Mouse (Mus musculus): ENCODE results near the gene Fam71d. TPM values are rescaled to one million over a fixed set of nuclear protein-coding genes. Genes with fewer than 3 reads are reported as not detected.

Gene Fam71d
- not detected in 2 replicates for total RNA-seq (2017)

DNA sequence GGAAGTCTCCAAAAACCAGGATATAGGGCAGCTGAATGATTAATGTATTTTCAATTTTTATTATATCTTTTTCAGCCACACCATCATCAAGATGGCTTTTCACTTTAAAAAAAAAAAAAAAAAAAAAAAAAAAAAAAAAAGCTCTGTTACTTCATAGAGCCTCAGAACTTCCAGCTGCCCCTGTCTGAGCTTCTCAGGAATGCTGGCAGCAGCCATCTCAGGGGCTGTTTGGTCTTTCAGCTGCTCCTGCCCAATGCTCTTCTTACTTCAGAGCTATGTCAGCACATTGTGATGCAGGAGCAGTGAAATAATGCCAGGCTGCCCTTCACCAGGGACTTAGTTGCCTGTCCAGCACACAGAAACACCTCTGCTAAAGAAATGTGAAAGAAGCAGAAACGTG, at the start of gene Fam71d:
Fam71d (plus strand) TSS at position 211 of the 400 bp plus-strand sequence.
- ATAC-seq (replicated peaks in 1 of 2; ENCODE audit: insufficient read depth in 1 of 2, low FRiP score in 2 of 2, low TSS enrichment in 1 of 2, low read depth in 1 of 2, poor library complexity in 2 of 2, severe bottlenecking in 2 of 2): no peak

DNA sequence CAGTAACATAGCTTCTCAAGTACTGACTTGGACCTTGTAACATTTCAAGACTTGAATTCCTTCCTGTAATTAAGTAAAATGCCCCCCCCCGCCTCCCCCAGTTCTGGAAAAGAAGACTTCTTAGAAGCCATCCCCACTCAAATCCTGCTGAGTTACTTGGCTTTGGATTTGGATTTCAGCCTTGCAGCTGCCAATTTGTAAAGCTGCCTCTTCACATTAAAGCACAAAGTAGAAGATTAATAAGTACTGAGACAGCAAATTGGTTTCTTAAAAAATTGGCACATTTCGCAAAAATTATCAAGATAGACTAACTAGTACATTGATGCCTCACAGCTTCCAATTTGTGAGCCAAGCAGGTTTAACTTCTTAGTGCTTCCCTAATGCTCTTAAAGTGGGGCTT, 47.6 kb upstream of the Fam71d start:
- ATAC-seq (replicated peaks in 1 of 2; ENCODE audit: insufficient read depth in 1 of 2, low FRiP score in 2 of 2, low TSS enrichment in 1 of 2, low read depth in 1 of 2, poor library complexity in 2 of 2, severe bottlenecking in 2 of 2): no peak

DNA sequence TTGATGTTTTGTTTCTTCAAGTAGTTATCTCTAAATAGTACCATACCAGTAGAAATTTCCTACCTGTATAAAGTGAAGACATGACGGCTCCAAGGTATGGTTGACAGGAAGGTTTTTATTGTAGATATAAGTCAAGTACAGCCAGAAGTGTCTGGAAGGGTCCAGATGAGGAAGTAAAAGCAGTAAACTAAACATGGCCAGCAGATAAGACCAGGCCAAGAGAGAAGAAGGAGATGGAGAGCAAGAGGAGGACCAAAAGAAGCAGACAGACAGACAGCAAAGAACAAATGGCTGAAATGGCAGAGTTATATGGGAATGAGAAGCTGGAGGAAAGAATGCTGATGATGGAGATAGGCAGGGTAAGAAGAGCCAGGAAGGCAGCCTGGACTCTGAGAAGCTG, 46.1 kb upstream of the Fam71d start:
- ATAC-seq (replicated peaks in 1 of 2; ENCODE audit: insufficient read depth in 1 of 2, low FRiP score in 2 of 2, low TSS enrichment in 1 of 2, low read depth in 1 of 2, poor library complexity in 2 of 2, severe bottlenecking in 2 of 2): no peak

DNA sequence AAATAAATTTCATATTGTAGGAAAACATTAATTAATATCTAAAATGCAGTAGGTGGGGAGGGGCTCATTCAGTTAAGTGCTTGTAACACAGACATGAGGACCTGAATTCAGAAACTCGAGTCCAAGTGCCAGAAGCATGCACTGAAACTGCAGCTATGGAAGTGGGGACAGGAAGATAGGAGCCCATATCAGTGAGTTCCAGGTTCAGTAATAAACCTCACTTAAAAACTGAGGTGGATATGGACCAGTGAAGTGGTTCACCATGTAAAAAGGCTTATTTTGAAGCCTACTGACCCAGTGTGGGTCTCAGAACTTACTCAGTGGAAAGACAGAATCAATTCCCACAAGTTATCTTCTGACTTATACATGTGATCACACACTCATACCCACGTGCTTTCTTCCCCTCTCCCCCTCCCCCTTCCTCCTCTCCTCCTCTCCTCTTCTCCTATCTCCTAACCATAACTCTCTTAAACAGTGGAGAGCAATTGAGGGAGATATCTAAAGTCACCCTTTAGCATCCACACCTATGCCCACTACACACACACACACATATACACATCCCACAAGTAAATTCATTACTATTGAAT, 31.5 kb upstream of the Fam71d start:
- ATAC-seq (replicated peaks in 1 of 2; ENCODE audit: insufficient read depth in 1 of 2, low FRiP score in 2 of 2, low TSS enrichment in 1 of 2, low read depth in 1 of 2, poor library complexity in 2 of 2, severe bottlenecking in 2 of 2): no peak

DNA sequence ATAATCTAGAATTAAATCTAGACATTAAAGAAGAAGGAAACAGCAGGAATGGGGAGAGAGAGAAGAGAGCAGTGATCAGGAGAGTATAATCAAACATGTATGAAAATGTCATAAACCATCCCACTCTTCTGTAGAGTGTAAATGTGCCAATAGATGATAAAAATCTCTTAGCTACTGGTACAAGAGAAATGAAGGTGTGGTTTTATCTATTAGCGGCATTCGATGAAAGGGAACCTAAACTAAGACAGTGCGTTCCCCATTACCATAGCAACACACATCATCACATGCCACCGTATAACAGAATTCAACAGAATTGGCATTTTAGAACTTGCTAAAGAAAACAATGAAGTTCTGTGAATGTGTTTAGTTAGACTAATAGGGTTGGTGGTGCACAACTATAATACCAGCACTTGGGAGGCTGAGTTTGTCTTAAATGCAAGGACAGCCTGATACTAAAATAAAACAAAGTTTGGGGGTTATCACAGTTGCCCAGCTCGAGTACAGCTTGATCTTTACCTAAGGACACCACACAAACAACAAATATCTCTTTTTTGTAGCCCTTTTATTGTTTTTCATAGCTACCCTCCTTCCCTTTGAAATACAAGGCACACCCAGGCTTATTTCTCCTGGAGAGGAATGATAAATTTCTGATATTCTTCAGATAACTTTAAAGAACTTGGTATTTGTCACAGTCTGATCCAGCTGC, 13.1 kb upstream of the Fam71d start:
- ATAC-seq (replicated peaks in 1 of 2; ENCODE audit: insufficient read depth in 1 of 2, low FRiP score in 2 of 2, low TSS enrichment in 1 of 2, low read depth in 1 of 2, poor library complexity in 2 of 2, severe bottlenecking in 2 of 2): no peak

DNA sequence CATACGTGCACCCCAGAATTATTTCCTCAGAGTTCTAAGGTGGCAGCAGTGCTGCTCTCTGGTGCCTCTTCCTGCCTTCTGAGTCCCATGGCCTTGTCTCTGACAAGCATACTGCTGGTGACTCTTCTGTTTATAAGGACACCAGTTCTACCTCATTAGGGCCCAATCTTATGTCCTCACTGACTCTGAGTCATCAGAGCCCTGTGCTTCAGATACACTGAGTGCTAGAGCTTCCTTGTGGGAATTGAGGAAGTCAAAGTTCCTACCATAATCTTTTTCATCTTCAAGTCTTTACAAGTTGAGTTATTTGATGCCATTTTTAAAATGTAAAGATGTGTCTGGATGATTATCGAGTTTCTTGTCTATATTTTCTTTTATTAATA, 12.5 kb upstream of the Fam71d start:
- no peak for ATAC-seq (replicated peaks in 1 of 2; ENCODE audit: insufficient read depth in 1 of 2, low FRiP score in 2 of 2, low TSS enrichment in 1 of 2, low read depth in 1 of 2, poor library complexity in 2 of 2, severe bottlenecking in 2 of 2)

DNA sequence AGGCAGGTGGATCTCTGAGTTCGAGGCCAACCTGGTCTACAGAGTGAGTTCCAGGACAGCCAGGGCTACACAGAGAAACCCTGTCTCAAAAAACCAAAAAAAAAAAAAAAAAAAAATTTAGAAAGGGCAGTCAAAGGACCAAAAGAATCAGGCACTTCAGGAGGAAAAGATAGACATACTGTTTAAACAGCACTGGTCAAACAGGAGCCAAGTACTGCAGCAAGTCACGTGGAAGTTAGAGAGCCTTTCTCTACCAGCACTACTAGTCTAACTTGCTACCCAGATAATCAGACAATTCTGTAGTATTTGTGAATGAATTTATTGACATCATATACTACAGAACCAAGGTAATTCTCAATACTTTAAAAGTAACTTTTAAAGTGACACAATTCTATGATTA, 10.3 kb upstream of the Fam71d start:
- ATAC-seq (replicated peaks in 1 of 2; ENCODE audit: insufficient read depth in 1 of 2, low FRiP score in 2 of 2, low TSS enrichment in 1 of 2, low read depth in 1 of 2, poor library complexity in 2 of 2, severe bottlenecking in 2 of 2): no peak

DNA sequence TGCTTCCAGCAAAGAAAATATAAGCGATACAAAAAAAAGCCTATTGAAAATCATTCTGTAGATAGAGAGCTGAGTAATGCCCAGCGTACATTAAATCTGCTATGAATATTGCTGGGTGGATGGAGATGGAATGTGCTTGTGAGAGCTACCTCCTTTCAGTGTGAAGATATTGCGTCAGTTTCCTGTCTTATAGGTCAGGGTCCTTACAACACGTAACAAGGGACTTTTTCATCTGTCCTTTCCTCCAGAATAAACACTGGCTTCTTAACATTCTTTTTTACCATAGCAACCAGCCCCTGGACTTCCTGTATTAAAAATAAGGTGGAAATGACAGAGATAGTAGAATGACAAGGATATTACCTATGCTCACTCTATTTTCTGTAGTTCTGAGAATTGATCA, 9.1 kb upstream of the Fam71d start:
- ATAC-seq (replicated peaks in 1 of 2; ENCODE audit: insufficient read depth in 1 of 2, low FRiP score in 2 of 2, low TSS enrichment in 1 of 2, low read depth in 1 of 2, poor library complexity in 2 of 2, severe bottlenecking in 2 of 2): no peak

DNA sequence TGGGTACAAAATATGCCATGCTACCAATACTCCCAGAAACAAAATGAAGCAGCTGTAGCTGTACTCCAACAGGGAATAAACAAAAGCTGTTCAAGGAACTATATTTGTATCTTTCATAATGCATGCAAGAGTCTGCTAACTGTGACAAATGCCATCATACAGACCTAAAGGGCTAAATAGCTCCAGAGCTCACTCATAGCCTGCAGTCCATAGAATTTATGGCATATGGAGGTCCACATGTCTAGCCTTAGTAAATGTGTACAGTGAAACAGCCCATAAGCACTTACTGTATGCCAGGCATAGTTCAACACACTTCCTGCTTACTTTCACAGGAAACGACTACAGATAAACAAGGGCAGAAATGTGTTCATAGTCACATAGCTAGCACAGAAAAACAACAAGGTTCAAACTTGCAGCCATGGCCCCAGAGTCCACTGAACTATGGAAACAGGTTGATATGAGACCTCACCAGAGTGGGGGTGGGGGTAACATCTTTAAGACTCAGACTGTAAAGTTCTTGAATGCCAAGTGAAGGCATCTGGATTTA, 5.6 kb upstream of the Fam71d start:
- ATAC-seq (replicated peaks in 1 of 2; ENCODE audit: insufficient read depth in 1 of 2, low FRiP score in 2 of 2, low TSS enrichment in 1 of 2, low read depth in 1 of 2, poor library complexity in 2 of 2, severe bottlenecking in 2 of 2): no peak

DNA sequence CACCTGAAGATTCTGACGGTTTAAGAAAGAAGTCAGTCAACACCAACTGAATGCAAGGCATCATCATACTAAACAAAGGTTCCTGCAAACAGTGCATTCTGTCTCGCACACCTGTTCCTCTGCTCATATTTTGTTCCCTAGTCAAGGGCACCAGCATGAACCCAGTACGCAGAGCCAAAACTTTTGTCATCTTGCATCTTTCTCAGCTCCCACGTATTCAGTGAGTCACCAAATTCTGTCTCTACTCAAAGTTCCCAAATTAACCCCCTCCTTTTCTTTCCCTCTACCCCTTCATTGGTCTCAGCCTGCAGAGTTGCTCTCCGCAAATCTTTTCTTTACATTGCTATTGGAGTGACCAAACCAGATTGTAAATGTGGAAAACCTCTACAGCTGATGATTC, 2.5 kb upstream of the Fam71d start:
- ATAC-seq (replicated peaks in 1 of 2; ENCODE audit: insufficient read depth in 1 of 2, low FRiP score in 2 of 2, low TSS enrichment in 1 of 2, low read depth in 1 of 2, poor library complexity in 2 of 2, severe bottlenecking in 2 of 2): no peak

DNA sequence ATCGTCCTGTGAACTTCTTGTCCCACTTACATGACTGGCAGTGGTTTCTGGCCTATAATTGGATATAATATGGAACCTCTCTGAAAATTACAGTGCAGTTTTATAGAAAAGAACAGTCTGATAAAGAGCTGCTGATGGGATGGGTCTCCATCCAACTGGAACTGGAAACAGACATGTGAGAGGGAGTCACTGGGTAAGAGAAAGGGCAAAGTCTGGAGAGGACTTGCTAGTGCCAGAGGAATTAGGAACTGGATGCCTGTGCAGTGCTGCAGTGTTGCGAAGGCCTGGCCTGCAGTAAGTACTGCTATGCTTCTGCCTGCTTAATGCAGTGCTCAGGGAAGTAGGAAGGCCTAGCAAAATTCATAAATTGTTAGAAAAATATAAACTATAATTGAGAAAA, 1.9 kb downstream of the Fam71d start:
- ATAC-seq (replicated peaks in 1 of 2; ENCODE audit: insufficient read depth in 1 of 2, low FRiP score in 2 of 2, low TSS enrichment in 1 of 2, low read depth in 1 of 2, poor library complexity in 2 of 2, severe bottlenecking in 2 of 2): no peak

DNA sequence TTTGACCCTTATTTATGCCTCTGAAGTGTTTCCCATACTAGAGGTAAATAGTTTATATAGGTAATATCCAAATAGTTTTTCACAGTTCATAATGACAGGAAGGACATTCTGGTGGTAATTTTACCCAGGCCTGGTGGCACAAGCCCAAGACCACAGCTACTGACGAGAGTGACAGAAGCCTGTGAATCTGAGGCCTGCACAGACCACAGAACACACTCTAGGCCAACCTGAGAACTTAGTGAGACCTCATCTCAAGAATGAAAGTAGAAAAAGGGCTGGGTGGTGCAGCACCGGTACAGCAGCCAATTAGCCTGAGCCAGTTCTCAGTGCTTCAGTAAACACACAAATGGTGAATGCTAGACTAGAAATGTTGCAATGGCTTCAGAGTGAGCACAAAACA, 26.4 kb downstream of the Fam71d start:
- ATAC-seq (replicated peaks in 1 of 2; ENCODE audit: insufficient read depth in 1 of 2, low FRiP score in 2 of 2, low TSS enrichment in 1 of 2, low read depth in 1 of 2, poor library complexity in 2 of 2, severe bottlenecking in 2 of 2): peak in 1 of 2 experiments; percentile 51; a peak in 1 of 4 replicates

DNA sequence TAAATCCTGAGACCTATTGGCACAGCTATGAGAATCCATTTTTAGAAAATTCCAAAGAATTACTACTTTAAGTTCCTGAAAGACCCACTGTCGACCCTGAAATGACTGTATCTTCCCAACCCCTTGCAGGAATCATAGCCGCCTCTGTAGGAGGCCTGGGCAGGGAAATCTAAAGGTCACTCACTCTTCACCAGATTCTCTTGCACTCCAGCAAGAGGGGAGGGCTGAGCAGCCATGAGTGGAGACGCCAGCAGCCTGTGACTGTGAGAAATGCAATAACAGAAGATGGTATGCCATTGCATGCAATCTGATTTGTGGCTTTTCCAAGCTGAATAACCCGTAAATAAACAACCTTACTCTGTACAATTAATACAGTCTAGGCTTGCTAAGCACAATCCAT, 36.4 kb downstream of the Fam71d start:
- ATAC-seq (replicated peaks in 1 of 2; ENCODE audit: insufficient read depth in 1 of 2, low FRiP score in 2 of 2, low TSS enrichment in 1 of 2, low read depth in 1 of 2, poor library complexity in 2 of 2, severe bottlenecking in 2 of 2): no peak

DNA sequence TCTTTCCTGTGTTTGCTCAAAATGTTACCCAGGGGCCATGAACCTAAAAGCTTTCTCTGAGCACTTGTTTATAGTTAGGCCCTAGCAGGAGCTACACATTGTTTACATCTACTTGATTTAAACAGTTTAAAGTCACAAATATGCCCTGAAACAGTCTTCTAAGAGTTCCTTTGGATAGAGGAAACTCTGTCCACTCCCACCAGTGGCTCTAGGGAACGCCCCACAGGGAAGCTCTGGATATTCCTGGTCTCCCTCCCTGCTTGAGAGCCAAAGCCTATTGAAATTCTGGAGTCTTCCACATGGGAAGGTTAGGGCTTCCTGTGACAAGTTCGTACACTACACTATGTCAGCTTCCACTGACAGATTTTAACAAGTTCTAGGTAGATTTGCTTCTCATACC, 48.3 kb downstream of the Fam71d start:
- ATAC-seq (replicated peaks in 1 of 2; ENCODE audit: insufficient read depth in 1 of 2, low FRiP score in 2 of 2, low TSS enrichment in 1 of 2, low read depth in 1 of 2, poor library complexity in 2 of 2, severe bottlenecking in 2 of 2): no peak

DNA sequence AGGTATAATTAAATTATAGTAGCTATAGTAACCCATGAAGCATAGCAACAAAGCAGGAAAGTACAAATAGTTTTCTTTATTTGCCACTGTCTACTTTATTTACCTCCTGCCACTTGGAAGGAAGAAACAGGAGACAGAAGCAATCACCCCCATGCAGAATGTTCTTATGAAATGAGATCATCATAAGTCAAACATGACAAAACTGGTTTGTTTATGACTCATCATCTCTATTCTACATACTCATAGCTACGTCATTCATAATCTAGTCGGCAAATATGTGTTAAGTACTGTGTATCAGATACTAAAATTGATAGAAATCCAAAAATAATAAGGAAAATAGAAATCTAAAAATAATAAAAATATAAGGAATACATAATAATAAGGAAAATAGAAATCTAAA, 49.0 kb downstream of the Fam71d start:
- no peak for ATAC-seq (replicated peaks in 1 of 2; ENCODE audit: insufficient read depth in 1 of 2, low FRiP score in 2 of 2, low TSS enrichment in 1 of 2, low read depth in 1 of 2, poor library complexity in 2 of 2, severe bottlenecking in 2 of 2)

DNA sequence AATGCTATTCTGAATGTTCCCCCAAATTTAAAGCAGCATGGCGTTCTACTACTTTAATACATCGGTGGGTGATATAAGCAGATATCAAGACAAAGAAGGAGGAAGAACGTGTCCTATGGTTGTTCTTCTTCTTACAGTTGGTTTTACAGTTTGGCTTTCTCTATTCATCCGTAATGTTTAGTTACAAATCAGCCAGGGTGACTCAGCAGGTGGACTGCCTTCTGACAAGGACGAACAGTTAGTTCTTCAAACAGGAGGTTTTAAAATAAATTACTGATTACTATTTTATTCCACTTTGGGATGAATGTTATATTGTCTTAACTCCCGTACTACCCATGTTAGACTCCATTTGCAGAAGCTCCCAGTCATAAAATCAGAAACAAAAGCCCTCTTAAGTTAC, 54.9 kb downstream of the Fam71d start:
- ATAC-seq (replicated peaks in 1 of 2; ENCODE audit: insufficient read depth in 1 of 2, low FRiP score in 2 of 2, low TSS enrichment in 1 of 2, low read depth in 1 of 2, poor library complexity in 2 of 2, severe bottlenecking in 2 of 2): no peak

DNA sequence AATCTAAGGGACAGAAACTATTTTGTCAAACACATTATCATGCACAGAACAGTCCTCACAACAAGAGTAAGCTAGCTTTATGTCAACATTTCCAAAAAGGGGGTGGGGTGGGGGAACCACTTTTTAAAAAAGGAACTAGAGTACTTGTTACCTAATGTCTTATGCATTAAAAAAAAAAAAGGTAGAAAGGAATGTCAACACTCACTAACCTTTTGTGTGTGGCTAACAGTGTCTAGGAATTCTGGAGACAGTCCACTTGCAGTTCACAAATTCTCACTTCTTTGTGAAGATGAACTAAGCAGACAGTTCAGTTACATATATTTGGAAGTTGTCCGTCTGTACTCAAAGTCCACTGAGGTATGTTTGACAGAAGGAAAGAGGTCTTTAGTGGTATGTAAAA, 56.1 kb downstream of the Fam71d start:
- no peak; a peak in 1 of 4 replicates for ATAC-seq (replicated peaks in 1 of 2; ENCODE audit: insufficient read depth in 1 of 2, low FRiP score in 2 of 2, low TSS enrichment in 1 of 2, low read depth in 1 of 2, poor library complexity in 2 of 2, severe bottlenecking in 2 of 2)

DNA sequence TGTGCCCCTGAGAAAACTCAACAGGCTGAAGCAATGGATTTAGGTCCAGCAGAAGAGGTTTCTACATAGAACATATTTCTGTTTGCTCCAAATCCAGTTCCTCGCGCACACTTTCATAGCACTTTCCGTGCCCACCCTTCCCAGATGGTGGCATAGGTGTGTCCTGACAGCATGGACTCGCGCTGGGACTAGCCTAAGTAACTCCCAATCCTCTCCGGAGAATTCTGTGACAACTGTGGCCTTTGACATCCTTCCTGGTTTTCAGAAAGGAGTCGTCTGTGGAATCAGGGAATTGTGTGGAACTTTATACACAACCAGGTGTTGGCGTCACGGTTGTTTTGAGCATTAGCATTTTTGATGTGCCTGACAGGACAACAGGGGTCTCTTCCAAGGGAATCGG, 56.8 kb downstream of the Fam71d start:
- no peak; a peak in 1 of 4 replicates for ATAC-seq (replicated peaks in 1 of 2; ENCODE audit: insufficient read depth in 1 of 2, low FRiP score in 2 of 2, low TSS enrichment in 1 of 2, low read depth in 1 of 2, poor library complexity in 2 of 2, severe bottlenecking in 2 of 2)
